Mouse (Mus musculus) cerebellum, adult 9-10 months (tissue): ENCODE results near the gene Dmpk.
"Not testable (repeated sequence)": the region's sequence is repeated elsewhere in the genome, so short reads cannot be mapped to it uniquely, and the experiment has no call there.

Source experiments
- DNase-seq: peaks from one replicate; pipeline ENCODE4 v3.0.0; 2022

Gene Dmpk

DNA sequence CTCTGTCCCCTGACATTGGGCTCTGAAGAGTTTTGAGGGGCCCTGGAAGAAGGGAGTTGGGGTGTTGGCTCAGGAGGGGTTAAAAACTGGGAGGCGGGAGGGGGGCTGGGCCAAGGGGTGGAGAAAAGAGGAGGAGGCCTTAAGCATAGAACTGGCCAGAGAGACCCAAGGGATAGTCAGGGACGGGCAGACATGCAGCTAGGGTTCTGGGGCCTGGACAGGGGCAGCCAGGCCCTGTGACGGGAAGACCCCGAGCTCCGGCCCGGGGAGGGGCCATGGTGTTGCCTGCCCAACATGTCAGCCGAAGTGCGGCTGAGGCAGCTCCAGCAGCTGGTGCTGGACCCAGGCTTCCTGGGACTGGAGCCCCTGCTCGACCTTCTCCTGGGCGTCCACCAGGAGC is at the start of gene Dmpk:
Dmpk (plus strand) TSS at position 149 of the 400 bp plus-strand sequence.
- no peak for DNase-seq

DNA sequence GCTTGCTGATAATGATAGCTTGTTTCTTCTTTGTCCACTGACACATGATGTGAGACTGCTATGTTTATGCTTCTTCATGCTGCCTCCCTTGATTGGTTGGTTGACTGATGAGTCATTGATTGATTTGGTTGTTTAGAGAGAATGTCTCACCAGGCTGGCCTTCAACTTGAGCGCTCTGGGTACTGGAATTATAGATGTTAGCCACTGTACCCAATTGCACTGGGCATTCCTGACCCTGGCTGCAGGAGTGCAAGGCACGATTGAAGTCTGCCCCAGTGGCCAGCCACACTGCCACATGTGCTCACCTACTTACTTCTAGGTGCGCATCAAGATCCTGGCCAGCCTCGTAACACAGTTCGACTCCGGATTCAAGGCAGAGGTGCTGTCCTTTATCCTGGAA is 39.0 kb upstream of the Dmpk start:
- no peak for DNase-seq

DNA sequence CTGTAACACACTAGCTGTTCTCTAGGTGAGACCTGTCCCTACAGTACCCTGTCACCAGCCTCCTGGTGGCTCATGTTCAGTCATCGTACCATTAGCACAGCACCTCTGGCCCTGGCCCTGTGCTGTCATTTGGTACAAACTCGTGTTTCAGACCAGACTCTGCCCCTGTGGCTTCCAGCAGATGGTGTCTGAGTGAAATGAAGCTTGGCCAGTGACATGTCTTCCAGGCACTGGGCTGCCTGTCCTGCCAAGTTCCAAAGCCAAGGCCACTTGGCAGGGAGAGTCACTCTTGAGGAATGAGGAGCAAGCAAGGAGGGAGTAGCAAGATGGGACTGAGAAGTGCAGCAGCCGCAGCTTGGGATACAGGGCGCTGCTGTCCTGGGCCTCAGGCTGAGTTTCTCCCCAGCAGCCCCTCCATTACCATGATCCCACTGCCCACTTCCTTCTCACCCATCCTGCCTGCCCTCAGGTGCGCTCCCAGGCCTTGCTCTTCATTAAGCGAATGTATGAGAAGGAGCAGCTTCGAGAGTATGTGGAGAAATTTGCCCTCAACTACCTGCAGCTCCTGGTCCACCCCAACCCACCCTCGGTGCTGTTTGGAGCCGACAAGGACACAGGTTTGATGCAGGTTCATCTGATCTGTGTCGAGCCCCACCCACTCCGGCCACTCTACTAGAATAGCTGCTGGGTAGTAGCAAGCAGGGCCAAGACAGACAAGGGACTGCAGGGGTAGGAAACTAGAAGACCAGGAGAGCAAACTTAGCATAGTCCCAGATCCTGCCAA is 37.2 kb upstream of the Dmpk start:
- DNase-seq, result peak; percentile 84

DNA sequence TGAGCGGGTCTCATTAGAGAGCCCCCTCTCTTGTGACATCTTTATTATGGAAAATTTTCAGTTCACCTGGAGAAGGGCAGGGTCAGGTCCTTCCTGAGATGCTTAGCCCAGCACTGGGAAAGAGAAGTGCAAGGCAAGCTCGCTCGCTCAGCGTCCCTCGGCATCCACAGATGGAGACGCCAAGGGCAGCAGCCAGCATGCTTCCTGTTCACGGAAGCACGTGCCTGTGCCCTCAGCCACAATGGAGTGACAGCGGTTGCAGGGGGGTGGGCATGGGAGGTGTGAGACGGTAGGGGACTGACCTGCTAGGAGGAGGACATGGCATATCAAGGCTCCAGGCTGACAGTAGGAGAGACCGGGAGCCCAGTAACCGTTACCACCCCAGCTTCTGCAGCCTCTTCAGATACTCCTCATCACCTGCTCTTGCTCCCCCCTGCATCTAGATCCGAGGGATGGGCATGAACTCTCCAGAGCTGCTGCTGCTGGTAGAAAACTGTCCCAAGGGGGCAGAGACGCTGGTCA is 35.6 kb upstream of the Dmpk start:
- DNase-seq, result no peak

DNA sequence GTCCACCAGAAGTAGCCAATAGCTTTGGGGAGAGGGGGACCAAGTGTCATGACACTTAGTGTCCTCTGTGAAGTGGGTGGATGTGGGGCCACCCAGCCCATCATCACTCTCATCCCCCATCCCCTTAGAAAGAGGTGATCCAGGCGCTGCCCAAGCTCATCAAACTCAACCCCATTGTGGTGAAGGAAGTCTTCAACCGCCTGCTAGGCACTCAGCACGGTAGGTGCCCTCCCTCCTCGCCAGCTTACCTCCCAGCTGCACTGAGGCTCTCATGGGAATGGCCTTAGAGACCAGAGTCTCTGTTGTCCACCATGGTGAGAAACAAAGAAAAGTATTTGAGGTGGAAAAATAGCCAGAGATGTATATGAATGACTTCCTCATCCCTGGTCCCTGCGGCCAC is 34.4 kb upstream of the Dmpk start:
- DNase-seq, result no peak

DNA sequence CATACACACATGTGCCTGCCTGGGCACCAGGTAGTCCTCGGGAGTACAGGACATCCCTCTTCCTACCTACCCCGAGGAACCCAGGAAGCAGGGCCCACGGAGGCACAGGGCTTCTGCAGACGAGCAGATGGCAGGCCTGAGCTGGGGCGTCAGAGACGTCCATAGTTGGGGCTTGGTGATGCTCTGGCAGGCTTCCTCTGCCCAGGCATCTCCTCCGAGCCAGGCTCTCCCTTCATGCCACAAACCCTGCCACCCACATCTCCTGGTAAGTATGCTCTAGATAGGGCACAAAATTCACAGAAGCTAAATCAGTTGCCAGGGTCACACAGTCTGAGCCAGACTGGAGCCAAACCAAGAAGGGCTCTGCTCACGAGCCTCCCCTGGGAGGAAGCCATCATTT is 33.5 kb upstream of the Dmpk start:
- no peak for DNase-seq

DNA sequence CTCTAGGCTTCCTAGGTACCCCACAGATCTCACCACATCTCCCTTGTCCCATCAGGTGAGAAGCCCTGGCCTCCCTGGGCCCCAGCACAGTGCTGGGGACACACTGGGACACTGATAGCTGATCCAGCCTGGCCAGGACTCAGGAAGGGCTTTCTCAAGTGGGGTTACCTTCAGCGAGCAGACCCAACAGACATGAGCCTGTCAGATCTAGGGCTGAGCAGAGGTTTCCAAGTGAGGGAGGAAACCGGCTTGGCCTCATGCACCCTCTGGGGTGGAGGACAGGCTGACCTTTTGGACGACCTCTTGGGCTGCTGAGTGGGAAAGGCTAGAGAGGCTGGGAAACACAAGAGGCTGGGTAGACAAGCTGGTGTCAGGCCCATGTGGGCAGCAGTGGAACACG is 32.5 kb upstream of the Dmpk start:
- no peak for DNase-seq

DNA sequence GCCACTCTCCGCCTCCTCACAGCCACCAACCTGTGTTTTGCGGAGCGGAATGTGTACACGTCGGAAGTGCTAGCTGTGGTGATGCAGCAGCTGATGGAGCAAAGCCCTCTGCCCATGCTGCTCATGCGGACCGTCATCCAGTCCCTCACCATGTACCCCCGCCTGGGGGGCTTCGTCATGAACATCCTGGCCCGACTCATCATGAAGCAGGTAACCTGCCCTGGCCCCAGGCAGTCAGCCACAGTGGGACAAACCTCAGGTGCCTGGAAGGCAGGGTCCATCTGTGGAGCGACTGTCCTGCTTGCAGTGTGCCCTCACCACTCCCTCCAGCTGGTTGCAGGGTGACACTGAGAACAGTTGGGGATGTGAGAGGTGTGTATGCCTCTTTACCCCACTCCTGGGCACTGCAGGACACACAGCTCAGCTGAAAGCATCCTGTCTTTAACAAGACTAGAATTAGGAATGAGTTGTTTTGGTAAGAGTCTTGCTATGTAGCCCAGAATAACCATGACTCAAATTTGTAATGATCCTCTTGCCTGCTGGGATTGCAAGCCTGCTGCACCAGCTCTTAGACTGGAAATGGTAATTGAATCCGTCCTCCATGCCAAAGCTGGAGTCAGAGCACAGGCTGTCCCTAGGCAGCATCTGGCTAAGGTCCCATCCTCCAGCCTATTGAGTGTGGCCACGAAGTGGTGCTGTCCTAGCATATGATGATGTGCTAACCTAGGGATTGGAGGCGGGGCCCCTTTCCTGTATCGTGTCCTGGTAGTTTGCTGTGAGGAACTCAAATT is 31.1 kb upstream of the Dmpk start:
- no peak for DNase-seq

DNA sequence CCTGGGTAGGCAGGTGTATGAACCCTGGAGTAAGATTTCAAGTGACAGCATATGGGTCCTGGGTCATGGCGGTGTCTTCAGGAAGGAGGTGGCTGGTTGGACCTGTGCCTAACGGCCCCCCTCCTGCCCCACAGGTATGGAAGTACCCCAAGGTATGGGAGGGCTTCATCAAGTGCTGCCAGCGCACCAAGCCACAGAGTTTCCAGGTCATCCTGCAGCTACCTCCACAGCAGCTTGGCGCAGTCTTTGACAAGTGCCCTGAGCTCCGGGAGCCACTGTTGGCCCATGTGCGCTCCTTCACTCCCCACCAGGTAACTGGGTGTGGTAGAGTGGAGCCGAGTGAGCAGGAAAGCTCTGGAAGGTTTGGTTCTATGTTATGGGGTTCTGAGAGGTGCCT is 30.5 kb upstream of the Dmpk start:
- no peak for DNase-seq

DNA sequence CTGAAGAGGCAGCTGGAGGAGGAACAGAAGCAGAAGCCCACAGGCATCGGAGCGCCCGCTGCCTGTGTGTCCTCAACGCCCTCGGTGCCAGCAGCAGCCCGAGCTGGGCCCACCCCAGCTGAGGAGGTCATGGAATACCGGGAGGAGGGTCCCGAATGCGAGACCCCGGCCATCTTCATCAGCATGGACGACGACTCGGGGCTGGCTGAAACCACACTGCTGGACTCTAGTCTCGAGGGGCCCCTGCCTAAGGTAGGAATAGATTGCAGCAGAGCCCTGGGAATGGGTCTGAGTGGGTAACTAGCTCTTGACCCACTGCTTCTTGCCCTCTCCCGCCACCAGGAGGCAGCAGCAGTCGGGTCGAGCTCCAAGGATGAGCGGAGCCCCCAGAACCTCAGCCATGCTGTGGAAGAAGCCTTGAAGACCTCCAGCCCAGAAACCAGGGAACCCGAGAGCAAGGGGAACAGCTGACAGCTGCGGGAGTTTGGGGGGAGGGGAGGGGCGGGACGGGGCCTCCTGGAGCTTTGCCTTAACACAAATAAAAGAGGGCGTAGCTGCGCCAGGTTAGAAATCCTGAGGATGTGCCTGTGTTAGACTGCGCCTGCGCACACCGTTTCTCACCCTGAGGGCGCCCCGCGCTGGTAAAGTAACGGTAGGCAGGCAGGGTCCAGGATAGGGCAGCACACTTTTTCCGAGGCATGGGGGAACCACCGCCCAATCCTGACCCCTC is 29.4 kb upstream of the Dmpk start, which contains the start of gene Rsph6a:
Rsph6a (plus strand) TSS at position 644 of the 730 bp plus-strand sequence.
- DNase-seq, result no peak

DNA sequence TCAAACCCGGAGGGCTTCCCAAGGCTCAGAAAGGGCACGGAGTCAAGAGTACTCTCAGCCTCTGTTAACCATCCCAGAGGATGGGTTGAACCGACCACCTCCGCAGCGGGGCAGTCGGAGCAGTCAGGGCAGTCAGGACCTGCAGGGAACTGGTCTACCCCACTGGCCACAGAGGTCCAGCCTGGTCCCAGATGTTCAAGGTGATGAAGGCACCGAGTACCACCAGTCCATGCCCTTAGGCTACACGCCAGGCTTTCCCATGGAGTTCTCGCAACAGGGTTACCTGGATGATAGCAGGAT is 28.9 kb upstream of the Dmpk start:
- DNase-seq, result no peak

DNA sequence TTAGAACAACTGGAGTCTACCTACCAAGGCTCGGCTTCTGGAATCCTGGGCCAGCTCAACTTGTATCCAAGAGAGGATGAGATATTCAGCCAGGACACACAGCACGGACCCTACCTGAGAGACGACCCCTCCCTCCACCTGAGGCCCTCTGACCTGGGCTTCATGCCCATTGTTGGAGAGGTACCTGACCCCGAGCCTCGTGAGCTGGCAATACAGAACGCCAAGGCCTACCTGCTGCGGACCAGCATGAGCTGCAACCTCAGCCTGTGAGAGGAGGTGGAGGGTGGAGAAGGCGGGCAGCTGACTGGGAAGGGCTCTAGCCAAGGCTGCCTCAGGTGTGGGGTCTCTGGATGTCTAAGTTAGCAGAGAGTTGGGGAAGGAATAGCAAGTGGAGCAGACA is 28.5 kb upstream of the Dmpk start:
- no peak for DNase-seq

DNA sequence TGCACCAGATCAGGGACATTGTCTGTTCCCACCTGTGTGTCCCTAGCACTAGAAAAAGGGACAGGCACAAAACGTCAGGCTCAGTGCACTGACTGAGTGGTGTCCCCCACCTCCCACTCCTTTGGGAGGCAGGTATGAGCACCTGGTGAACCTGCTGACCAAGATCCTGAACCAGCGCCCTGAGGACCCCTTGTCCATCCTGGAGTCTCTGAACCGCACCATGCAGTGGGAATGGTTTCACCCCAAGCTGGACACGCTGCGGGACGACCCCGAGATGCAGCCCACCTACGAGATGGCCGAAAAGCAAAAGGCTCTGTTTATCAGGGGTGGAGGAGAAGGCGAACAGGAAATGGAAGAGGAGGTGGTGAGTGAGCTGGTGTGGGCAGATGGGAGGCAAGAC is 26.2 kb upstream of the Dmpk start:
- DNase-seq, result no peak

DNA sequence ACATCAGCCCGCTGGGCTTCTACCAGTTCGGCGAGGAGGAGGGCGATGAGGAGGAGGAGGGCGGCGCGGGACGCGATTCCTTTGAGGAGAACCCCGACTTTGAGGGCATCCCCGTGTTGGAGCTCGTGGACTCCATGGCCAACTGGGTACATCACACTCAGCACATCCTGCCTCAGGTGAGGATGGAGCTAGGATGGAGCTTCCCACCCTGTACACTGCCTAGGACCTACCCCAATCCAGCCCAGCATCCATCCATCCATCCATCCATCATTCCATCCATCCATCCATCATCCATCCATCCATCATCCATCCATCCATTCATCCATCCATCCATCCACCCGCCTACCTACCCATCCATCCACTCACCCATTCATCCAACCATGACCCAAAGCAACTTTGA is 17.8 kb upstream of the Dmpk start:
- DNase-seq, result no peak

DNA sequence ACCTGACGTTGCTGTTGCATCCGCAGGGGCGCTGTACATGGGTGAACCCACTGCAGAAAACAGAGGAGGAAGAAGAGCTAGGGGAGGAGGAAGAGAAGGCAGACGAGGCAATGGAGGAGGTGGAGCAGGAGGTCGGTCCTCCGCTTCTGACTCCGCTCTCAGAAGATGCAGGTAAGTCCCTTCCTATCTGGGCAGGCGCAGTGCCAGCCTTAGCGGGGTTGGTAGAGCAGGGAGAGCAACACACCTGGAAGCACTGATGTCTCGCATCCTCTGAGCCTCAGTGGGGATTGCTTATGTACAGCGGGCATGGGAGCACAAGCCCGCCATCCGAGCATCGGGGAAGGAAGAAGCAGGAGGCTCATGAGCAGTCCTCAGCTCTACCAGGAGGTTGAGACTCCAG is 16.6 kb upstream of the Dmpk start:
- no peak for DNase-seq

DNA sequence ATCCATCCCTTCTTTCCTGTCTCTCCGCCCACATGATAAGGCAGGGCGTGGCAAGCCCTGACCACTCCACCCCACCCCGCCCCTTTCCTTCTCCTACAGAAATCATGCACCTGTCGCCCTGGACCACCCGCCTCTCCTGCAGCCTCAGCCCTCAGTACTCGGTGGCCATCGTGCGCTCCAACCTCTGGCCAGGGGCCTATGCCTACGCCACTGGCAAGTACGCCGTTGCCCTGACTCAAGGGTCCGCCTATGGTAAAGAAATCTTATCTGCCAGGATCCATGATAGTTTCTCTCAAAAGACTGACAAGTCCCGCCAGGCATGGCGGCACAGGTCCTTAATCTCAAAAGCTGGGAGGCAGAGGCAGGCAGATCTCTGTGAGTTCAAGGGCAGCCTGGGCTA is 15.7 kb upstream of the Dmpk start:
- DNase-seq, result no peak

DNA sequence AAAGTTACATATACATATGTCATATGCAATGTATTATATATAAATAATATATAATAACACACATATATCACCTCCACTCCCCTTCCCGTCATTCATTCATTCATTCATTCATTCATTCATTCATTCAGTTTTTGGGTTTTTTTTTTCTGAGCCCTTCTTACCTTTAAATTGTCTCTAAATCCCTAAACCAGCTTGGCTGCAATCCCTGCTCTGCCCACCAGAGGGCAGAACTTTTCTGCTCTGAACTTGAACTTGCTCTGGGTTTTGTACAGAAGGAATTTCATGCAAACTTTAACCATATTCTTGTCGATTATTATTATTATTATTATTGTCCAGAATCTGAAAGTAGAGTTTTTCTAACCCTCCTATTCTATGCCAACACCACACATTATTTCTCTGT is 14.9 kb upstream of the Dmpk start:
- peak; percentile 73 for DNase-seq

DNA sequence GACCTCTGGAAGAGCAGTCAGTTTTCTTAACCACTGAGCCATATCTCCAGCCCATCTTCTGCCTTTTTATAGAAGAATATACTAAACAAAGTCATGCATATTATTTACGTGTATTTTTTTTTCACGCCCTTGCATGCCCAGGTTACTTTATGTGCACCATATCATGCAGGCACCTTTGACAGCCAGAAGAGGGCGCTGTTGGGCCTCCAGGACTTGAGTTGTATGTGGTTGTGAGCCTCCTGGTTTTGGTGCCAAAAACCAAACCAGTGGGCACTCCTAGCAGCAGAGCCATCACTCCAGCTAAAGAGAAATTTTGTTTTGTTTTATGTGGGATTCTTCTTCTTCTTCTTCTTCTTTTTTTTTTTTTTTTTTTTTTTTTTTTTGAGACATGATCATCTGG is 14.1 kb upstream of the Dmpk start:
- peak; percentile 15 for DNase-seq

DNA sequence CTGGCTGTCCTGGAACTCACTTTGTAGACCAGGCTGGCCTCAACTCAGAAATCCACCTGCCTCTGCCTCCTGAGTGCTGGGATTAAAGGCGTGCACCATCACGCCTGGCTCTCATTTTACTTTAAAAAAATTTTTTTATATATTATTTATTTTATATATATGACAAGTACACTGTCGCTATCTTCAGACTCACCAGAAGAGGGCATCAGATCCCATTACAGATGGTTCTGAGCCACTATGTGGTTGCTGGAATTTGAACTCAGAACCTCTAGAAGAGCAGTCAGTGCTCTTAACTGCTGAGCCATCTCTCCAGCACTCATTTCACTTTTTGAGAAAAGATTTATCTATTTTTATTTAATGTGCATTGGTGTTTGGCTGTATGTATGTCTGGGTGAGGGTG is 12.6 kb upstream of the Dmpk start:
- not testable (repeated sequence) for DNase-seq

DNA sequence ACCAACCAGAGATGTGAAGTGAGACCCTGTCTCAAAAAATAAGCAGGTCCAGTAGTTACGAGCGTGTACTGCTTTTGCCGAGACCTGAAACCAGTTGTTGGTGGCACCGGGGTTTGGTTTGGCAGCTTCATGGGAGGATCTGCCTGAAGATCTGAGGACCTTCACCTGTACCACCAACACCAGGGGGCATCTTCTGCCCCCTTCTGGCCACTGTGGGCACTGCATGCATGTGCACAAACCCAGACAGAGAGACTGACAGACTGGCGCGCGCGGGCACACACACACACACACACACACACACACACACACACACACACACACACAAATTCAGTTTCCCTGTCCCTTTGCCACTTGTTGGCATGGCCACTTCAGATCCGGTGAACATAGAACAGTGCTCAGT is 10.1 kb upstream of the Dmpk start:
- DNase-seq, result no peak

DNA sequence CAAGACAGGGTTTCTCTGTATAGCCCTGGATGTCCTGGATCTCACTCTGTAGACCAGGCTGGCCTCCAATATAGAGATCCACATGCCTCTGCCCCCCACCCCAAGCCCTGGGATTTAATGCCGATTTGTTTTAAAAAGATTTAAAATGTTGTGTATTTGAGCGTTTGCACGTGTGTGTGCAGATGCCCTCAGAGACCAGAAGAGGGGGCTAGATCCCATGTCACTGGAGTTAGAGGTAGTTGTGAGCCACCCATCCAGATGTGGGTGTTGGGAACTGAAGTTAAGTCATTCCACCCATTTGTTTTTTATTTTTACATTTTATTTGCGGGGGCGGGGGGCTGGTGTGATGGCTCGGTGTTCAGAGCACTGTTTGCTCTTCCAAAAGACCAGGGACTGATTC is 9.2 kb upstream of the Dmpk start:
- no peak for DNase-seq

DNA sequence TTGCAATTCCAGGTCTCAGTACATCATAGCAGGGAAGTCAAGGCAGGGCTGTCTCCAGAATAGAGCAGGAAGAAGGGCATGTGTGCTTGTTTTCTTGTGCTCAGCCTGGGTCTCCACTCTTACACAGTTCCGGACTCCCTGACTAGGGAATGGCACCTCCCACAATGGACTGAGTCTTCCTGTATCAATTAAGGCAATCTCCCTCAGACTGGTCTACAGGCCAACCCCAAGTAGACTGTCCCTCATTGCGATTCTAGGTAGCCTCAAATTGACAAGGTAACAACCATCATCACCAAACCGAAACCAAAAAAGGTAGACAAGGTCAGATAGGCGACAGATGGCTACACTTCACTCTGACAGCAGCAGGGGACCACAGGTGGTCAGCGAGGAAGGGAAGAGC is 8.4 kb upstream of the Dmpk start:
- no peak for DNase-seq

DNA sequence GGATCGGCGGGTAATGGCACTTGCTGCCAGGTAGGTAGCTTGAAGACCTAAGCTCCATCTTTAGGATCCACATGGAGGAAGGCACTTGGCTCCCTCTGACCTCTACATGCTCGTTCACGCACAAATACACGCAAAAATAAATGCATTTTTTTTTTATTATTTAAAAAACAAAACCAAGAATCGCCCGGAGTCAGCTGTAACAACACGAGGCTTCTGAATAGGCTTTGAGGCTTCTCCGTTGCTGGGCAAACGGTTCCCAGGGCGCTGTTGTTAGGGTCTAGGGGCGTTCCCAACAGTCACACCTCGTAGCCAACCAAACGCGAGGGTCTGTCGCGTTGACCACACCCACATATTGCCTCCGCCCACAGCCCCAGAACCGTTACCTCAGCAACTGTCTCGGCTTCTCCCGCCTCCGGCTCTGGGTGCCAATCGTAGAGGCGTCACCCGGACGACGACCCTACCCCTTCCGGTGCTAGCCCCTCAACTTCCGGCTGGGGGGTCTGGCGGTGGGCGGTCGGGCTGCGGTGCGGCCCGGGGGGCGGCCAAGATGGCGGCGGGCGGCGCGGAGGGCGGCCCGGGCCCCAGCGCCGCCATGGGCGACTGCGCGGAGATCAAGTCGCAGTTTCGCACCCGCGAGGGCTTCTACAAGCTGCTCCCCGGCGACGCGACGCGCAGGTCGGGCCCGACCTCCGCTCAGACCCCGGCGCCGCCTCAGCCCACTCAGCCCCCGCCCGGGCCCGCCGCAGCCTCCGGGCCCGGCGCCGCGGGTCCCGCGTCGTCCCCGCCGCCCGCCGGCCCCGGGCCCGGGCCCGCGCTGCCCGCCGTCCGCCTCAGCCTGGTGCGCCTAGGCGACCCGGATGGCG is 7.7 kb upstream of the Dmpk start, which contains the start of gene Dmwd:
Dmwd (plus strand) TSS at position 505 of the 863 bp plus-strand sequence.
- DNase-seq, result peak; percentile 91
